ENCODE assay signal across 11 mouse cellular contexts in genomic region chr8:19706918-19707760, GRCm38 (mm10). TPM values are rescaled to one million over a fixed set of nuclear protein-coding genes. Genes with fewer than 3 reads are reported as not detected.
A peak's percentile ranks its signal among the peaks of the same experiment; 100 is the strongest.
DNase-seq lines count a peak whose midpoint lies in the region; ATAC-seq lines count a peak whose summit lies in the region.
"Not testable (repeated sequence)": the region's sequence is repeated elsewhere in the genome, so short reads cannot be mapped to it uniquely, and the experiment has no call there.
"Had no signal": no experiment of that assay in that cellular context is flagged by ENCODE, and none has a peak within 500 bp of the region (broad histone marks: within the 10 kb centered on the region; RNA-seq: fewer than 3 reads in every experiment).

No protein-coding gene starts in this region.

- not testable (repeated sequence) for H3K27ac ChIP-seq in hindbrain, embryonic 16.5 days (ENCODE audit: low read depth, low read length)

- not testable (repeated sequence) for H3K4me1 ChIP-seq in hindbrain, embryonic 16.5 days (ENCODE audit: control insufficient read depth, insufficient read depth, low read depth, low read length)

- WGBS in hindbrain, embryonic 16.5 days = 71% methylated on average over 7 of the region's 7 CpGs

- H3K4me2 ChIP-seq in hindbrain, embryonic 16.5 days (ENCODE audit: low read length) = not testable (repeated sequence)

- DNase-seq in Muller cell, postnatal 12 days (ENCODE audit: inconsistent ontology term) = peak; percentile 98
- peak; percentile 79 for DNase-seq in cerebellum, adult 8-10 months
- DNase-seq in gastrocnemius, adult 18-20 months (ENCODE audit: low spot score) = peak; percentile 77
- DNase-seq in layer of hippocampus, postnatal 14 days (ENCODE audit: low spot score in 2 of 2) = peak; percentile 88 to 95
- DNase-seq in lung, postnatal 10 days = peak; percentile 99
- peak; percentile 90 to 92 for DNase-seq in right cerebral cortex, postnatal 10 days (ENCODE audit: low spot score in 2 of 2)
- DNase-seq in urinary bladder, postnatal 14 days (ENCODE audit: low spot score) = peak; percentile 85

- H3K9me3 ChIP-seq in hindbrain, embryonic 16.5 days (ENCODE audit: control insufficient read depth, low read length) = not testable (repeated sequence)

- not testable (repeated sequence) for H3K9ac ChIP-seq in hindbrain, embryonic 16.5 days (ENCODE audit: low read depth, low read length)

- not testable (repeated sequence) for H3K36me3 ChIP-seq in hindbrain, embryonic 16.5 days (ENCODE audit: control insufficient read depth, insufficient read depth, low read length)

- H3K27me3 ChIP-seq in hindbrain, embryonic 16.5 days (replicated peaks; ENCODE audit: control insufficient read depth, insufficient read depth, low read length) = not testable (repeated sequence)

- H3K4me3 ChIP-seq in hindbrain, embryonic 16.5 days (ENCODE audit: low read length) = not testable (repeated sequence)

- peak; percentile 60 for ATAC-seq in hindbrain, embryonic 16.5 days

RNA-seq across cellular contexts. Expression of gene 4930467E23Rik, which starts 22.2 kb away (rescaled TPM):
- not detected for total RNA-seq in gastrocnemius, adult 18-20 months (2021)
- not detected in 2 replicates for polyA plus RNA-seq in hindbrain, embryonic 16.5 days (2015; fragmentation: Nextera tagmentation; extraction: Ambion mirVana)
- total RNA-seq in layer of hippocampus, postnatal 14 days (2021) = under 1 TPM; 0.67 to 0.91 TPM
- polyA plus RNA-seq: embryonic facial prominence, embryonic 13.5 days; kidney, embryonic 16.5 days; neural tube, embryonic 15.5 days had no signal
